Mouse (Mus musculus): Measurements from ENCODE around the gene Dtnbp1. TPM values are rescaled to one million over a fixed set of nuclear protein-coding genes. Genes with fewer than 3 reads are reported as not detected.

Dtnbp1 gene
- polyA plus RNA-seq, 1 experiment from 2014 or later: 131 TPM

DNA sequence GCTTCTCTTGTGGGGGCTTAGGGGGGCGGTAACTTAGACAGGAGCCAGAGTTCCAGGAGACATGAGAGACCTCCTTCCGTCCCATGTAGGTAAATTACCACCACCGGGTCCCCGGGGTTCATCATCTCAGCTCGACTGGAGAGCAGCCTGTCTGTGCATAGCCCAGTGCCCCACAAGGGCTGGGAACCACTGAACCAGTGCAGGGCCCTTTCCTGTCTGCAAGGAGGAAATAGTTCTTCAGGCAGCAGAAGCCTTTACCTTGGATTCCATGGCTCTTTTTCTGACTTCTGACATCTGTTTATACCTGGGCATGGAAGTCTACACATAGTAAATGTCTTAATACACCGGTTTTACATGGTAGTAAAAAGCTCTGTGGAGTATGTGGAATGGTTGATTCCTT, 5.8 kb upstream of the Dtnbp1 start:
- Histone ChIP-seq H3K4me2 (ENCODE audit: low read length) (no peak overlapping the region), H3K27ac (replicated peaks; ENCODE audit: low read depth, low read length) (no peak overlapping the region), H3K4me3 (replicated peaks; ENCODE audit: low read depth, low read length) (no peak overlapping the region), H3K4me1 (ENCODE audit: control insufficient read depth, insufficient read depth, low read length) (peaks cover under 1% of the 10 kb centered on the region; the same call in 1 of the 2 replicates), H3K9me3 (ENCODE audit: control insufficient read depth, low read length) (no peaks in the 10 kb centered on the region), H3K9ac (replicated peaks; ENCODE audit: low read length) (no peak overlapping the region), H3K27me3 (ENCODE audit: control insufficient read depth, insufficient read depth, low read length) (no peaks in the 10 kb centered on the region), H3K36me3 (ENCODE audit: control insufficient read depth, insufficient read depth, low read length) (no peaks in the 10 kb centered on the region)
- no peak for DNase-seq
- WGBS: 87% methylated on average over 6 of the region's 6 CpGs
- no peak for ATAC-seq (ENCODE audit: low FRiP score, low TSS enrichment)

DNA sequence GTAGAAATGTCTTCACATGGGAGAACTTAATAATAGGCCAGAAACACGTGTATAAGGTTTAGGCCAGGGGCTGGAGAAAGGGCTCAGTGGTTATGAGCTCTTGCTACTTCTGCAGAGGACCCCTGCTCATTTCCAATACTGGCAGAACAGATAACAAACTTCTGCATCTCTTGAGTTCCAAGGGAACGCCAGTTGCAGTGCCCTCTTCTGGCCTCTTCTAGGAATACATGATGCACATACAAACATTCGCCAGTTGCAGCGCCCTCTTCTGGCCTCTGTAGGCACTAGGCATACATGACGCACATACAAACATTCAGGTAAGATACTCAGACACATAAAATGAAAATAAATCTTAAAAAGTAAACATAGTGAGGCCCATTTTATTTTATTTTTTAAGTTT, 4.5 kb upstream of the Dtnbp1 start:
- Histone ChIP-seq H3K4me3 (replicated peaks; ENCODE audit: low read depth, low read length) (no peak overlapping the region), H3K27me3 (ENCODE audit: control insufficient read depth, insufficient read depth, low read length) (no peaks in the 10 kb centered on the region), H3K27ac (replicated peaks; ENCODE audit: low read depth, low read length) (no peak overlapping the region), H3K9me3 (ENCODE audit: control insufficient read depth, low read length) (no peaks in the 10 kb centered on the region), H3K4me1 (ENCODE audit: control insufficient read depth, insufficient read depth, low read length) (peaks cover 7% of the 10 kb centered on the region; the same call in 1 of the 2 replicates), H3K9ac (replicated peaks; ENCODE audit: low read length) (no peak overlapping the region), H3K4me2 (ENCODE audit: low read length) (no peak overlapping the region), H3K36me3 (ENCODE audit: control insufficient read depth, insufficient read depth, low read length) (no peaks in the 10 kb centered on the region)
- no peak for ATAC-seq (ENCODE audit: low FRiP score, low TSS enrichment)
- 91% methylated on average over 5 of the region's 5 CpGs for WGBS
- peak; percentile 22 for DNase-seq

GRCm38 (mm10) chr13:45005861-45006260, 3.9 kb upstream of the Dtnbp1 start:
- H3K9ac ChIP-seq (replicated peaks; ENCODE audit: low read length): no peak overlapping the region
- H3K36me3 ChIP-seq (ENCODE audit: control insufficient read depth, insufficient read depth, low read length): no peaks in the 10 kb centered on the region
- no peak overlapping the region for H3K4me2 ChIP-seq (ENCODE audit: low read length)
- 87% methylated on average over 7 of the region's 7 CpGs for WGBS
- DNase-seq (no peak), ATAC-seq (ENCODE audit: low FRiP score, low TSS enrichment) (no peak)
- no peak overlapping the region for H3K27ac ChIP-seq (replicated peaks; ENCODE audit: low read depth, low read length)
- H3K27me3 ChIP-seq (ENCODE audit: control insufficient read depth, insufficient read depth, low read length): no peaks in the 10 kb centered on the region
- H3K9me3 ChIP-seq (ENCODE audit: control insufficient read depth, low read length): no peaks in the 10 kb centered on the region
- no peak overlapping the region for H3K4me3 ChIP-seq (replicated peaks; ENCODE audit: low read depth, low read length)
- H3K4me1 ChIP-seq (ENCODE audit: control insufficient read depth, insufficient read depth, low read length): peaks cover 7% of the 10 kb centered on the region; the same call in 1 of the 2 replicates

DNA sequence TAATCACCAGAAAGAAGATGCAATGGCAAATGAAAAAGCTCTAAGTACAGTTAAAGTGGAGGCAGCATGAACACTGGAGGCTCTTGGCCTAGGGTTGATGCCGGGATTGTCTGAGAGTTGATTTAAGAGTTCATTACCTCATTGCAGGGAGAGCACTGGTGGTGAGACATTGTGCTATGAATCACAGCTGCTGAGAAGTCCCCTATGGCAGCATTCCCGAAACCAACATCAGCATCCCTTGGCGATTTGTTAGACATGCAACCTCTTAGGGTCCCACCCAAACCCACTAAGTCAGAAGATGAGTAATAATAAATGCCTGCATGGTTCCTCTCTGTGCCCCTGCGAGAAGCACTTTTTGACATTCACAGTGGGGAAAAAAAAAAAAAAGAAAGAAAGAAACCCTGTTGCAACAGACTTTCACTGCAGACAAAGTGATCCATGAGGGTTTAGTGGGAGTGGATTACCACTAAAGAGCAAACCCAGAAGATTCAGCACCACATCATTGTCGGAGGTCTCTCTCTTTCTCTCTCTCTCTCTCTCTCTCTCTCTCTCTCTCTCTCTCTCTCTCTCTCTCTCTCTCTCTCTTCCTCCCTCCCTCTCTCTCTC, 3.1 kb upstream of the Dtnbp1 start:
- no peak overlapping the region for H3K27ac ChIP-seq (replicated peaks; ENCODE audit: low read depth, low read length)
- H3K4me2 ChIP-seq (ENCODE audit: low read length): no peak overlapping the region
- no peak for ATAC-seq (ENCODE audit: low FRiP score, low TSS enrichment)
- H3K4me1 ChIP-seq (ENCODE audit: control insufficient read depth, insufficient read depth, low read length): peaks cover 7% of the 10 kb centered on the region; the same call in 1 of the 2 replicates
- no peak for DNase-seq
- H3K27me3 ChIP-seq (ENCODE audit: control insufficient read depth, insufficient read depth, low read length): no peaks in the 10 kb centered on the region
- no peaks in the 10 kb centered on the region for H3K9me3 ChIP-seq (ENCODE audit: control insufficient read depth, low read length)
- no peak overlapping the region for H3K9ac ChIP-seq (replicated peaks; ENCODE audit: low read length)
- H3K4me3 ChIP-seq (replicated peaks; ENCODE audit: low read depth, low read length): no peak overlapping the region
- H3K36me3 ChIP-seq (ENCODE audit: control insufficient read depth, insufficient read depth, low read length): no peaks in the 10 kb centered on the region
- 89% methylated on average over 5 of the region's 5 CpGs for WGBS

DNA sequence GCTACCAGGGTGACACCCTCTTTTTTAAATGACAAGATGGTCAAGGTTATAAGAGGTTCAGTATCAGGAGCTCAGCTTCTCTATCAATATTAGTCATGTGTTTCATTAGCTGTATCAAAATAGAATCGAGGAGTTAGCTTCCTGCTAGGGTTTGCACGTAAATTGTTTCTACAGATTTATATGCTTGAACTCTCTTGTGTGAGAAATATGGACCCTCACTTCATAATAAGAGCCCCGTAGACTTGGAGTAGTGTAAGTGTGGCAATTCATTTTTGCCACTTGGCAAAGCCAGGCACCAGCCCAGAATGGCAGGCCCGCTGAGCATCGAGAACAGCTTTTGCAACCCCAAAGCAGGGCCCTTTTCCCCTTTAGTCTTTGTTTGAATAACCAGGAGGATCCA, 1.1 kb upstream of the Dtnbp1 start:
- H3K9ac ChIP-seq (replicated peaks; ENCODE audit: low read length): no peak overlapping the region
- H3K4me2 ChIP-seq (ENCODE audit: low read length): peak overlapping the region; percentile 79
- WGBS: 78% methylated on average over 5 of the region's 5 CpGs

DNA sequence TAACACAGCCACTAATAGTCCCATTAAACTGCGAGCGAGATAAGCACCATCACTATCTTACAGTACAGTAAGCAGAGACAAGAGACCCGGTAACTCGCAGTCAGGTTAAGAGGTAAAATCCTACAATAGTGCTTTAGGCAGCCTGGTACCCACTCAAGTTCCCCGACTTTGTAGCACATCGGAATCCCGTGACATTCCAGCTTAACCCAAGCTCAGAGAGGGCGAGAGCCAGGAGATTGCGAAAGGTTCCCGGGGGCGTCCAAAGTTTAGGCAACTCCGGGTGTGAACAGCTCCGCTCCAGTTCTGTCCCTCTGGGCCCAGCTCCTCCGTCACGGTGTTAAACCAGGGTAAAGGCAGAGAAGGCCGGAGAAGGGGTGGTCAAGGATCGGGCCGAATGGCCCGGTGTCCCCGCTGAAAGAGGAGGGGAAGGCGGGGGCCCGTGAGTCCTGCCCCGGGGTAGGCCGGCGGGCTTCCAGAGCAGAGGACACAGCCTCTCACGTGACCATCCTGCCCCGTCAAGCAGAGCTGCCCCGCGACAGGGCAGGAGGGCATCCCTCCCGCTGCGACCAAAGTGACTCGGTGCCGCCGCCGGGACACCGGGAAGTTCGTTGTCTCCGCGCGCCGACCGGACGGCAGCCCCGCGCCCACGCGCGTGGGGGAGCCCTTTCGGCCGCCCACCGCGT, 578 bp downstream of the Dtnbp1 start:
- H3K27ac ChIP-seq (replicated peaks; ENCODE audit: low read depth, low read length): peak overlapping the region; percentile 80
- H3K27me3 ChIP-seq (ENCODE audit: control insufficient read depth, insufficient read depth, low read length): no peaks in the 10 kb centered on the region
- H3K4me1 ChIP-seq (ENCODE audit: control insufficient read depth, insufficient read depth, low read length): peaks cover 7% of the 10 kb centered on the region; the same call in 1 of the 2 replicates
- H3K9me3 ChIP-seq (ENCODE audit: control insufficient read depth, low read length): no peaks in the 10 kb centered on the region
- H3K9ac ChIP-seq (replicated peaks; ENCODE audit: low read length): peak overlapping the region; percentile 76
- DNase-seq: peak; percentile 62
- H3K36me3 ChIP-seq (ENCODE audit: control insufficient read depth, insufficient read depth, low read length): peaks cover 4% of the 10 kb centered on the region; the same call in 1 of the 2 replicates
- H3K4me2 ChIP-seq (ENCODE audit: low read length): peak overlapping the region; percentile 79
- ATAC-seq (ENCODE audit: low FRiP score, low TSS enrichment): peak; percentile 75
- under 1% methylated on average over 52 of the region's 52 CpGs for WGBS
- H3K4me3 ChIP-seq (replicated peaks; ENCODE audit: low read depth, low read length): peak overlapping the region; percentile 83

More for the DNA sequence above, 1.1 kb upstream of the Dtnbp1 start:
- Histone ChIP-seq H3K4me1 (ENCODE audit: control insufficient read depth, insufficient read depth, low read length) (peaks cover 7% of the 10 kb centered on the region; the same call in 1 of the 2 replicates), H3K9me3 (ENCODE audit: control insufficient read depth, low read length) (no peaks in the 10 kb centered on the region), H3K27me3 (ENCODE audit: control insufficient read depth, insufficient read depth, low read length) (no peaks in the 10 kb centered on the region), H3K4me3 (replicated peaks; ENCODE audit: low read depth, low read length) (peak overlapping the region; percentile 83; the same call in 1 of the 2 replicates), H3K27ac (replicated peaks; ENCODE audit: low read depth, low read length) (no peak overlapping the region), H3K36me3 (ENCODE audit: control insufficient read depth, insufficient read depth, low read length) (peaks cover 4% of the 10 kb centered on the region; the same call in 1 of the 2 replicates)
- DNase-seq: no peak
- ATAC-seq (ENCODE audit: low FRiP score, low TSS enrichment): no peak

DNA sequence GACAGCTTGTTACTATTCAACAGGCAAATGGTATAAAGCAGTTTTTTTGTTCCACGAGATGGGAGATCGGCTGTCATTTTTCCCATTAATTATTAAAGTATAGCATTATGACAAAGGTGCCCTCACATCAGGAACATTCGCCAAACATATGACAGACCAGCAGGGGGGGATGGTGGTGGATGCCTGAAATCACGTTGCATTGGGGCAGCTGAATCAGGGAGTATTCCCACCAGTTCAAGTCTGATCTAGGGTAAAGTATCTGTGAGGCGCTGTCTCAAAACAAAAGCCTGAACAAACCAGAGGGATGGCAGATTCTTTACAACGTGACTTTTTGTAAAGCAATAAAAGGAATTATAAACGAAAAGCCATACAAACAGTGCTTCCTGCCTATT, 1.1 kb downstream of the Dtnbp1 start:
- no peaks in the 10 kb centered on the region for H3K9me3 ChIP-seq (ENCODE audit: control insufficient read depth, low read length)
- H3K9ac ChIP-seq (replicated peaks; ENCODE audit: low read length): no peak overlapping the region
- no peaks in the 10 kb centered on the region for H3K27me3 ChIP-seq (ENCODE audit: control insufficient read depth, insufficient read depth, low read length)
- H3K4me2 ChIP-seq (ENCODE audit: low read length): peak overlapping the region; percentile 79
- peak overlapping the region; percentile 83 for H3K4me3 ChIP-seq (replicated peaks; ENCODE audit: low read depth, low read length)
- DNase-seq (peak; percentile 78), ATAC-seq (ENCODE audit: low FRiP score, low TSS enrichment) (no peak)
- H3K27ac ChIP-seq (replicated peaks; ENCODE audit: low read depth, low read length): 0 out of 2 replicates have a peak overlapping the region, but pooled peaks have one; percentile 0
- peaks cover 4% of the 10 kb centered on the region; the same call in 1 of the 2 replicates for H3K36me3 ChIP-seq (ENCODE audit: control insufficient read depth, insufficient read depth, low read length)
- peaks cover 7% of the 10 kb centered on the region; the same call in 1 of the 2 replicates for H3K4me1 ChIP-seq (ENCODE audit: control insufficient read depth, insufficient read depth, low read length)
- 13% methylated on average over 7 of the region's 7 CpGs for WGBS

- no peak overlapping the region for H3K4me3 ChIP-seq (replicated peaks; ENCODE audit: low read depth, low read length)
- DNase-seq (no peak), ATAC-seq (ENCODE audit: low FRiP score, low TSS enrichment) (no peak)
- H3K27me3 ChIP-seq (ENCODE audit: control insufficient read depth, insufficient read depth, low read length): no peaks in the 10 kb centered on the region
- H3K27ac ChIP-seq (replicated peaks; ENCODE audit: low read depth, low read length): no peak overlapping the region
- no peak overlapping the region for H3K4me2 ChIP-seq (ENCODE audit: low read length)
- H3K9ac ChIP-seq (replicated peaks; ENCODE audit: low read length): no peak overlapping the region
- no peaks in the 10 kb centered on the region for H3K9me3 ChIP-seq (ENCODE audit: control insufficient read depth, low read length)
- H3K36me3 ChIP-seq (ENCODE audit: control insufficient read depth, insufficient read depth, low read length): peaks cover 4% of the 10 kb centered on the region; the same call in 1 of the 2 replicates
- WGBS: 94% methylated on average over 12 of the region's 12 CpGs
- H3K4me1 ChIP-seq (ENCODE audit: control insufficient read depth, insufficient read depth, low read length): peaks cover 7% of the 10 kb centered on the region; the same call in 1 of the 2 replicates
These were observed 2.7 kb downstream of the Dtnbp1 start for GRCm38 (mm10) chr13:44999211-44999610.

Measured in midbrain, embryonic 14.5 days (tissue).